Mouse (Mus musculus): ENCODE measurements around the gene Rps27l. TPM values are rescaled to one million over a fixed set of nuclear protein-coding genes. Genes with fewer than 3 reads are reported as not detected.
A peak's percentile ranks its signal among the peaks of the same experiment; 100 is the strongest.
"Not testable (repeated sequence)": the region's sequence is repeated elsewhere in the genome, so short reads cannot be mapped to it uniquely, and the experiment has no call there.

Rps27l gene
- 626 and 705 TPM in 2 replicates for polyA plus RNA-seq (2016; fragmentation: Nextera tagmentation; extraction: Ambion mirVana)

- under 1% methylated on average over 77 of the region's 77 CpGs for WGBS
- Histone ChIP-seq H3K36me3 (peaks cover 15% of the 10 kb centered on the region), H3K27ac (peak within 1 kb of the TSS; percentile 95), H3K9me3 (no peaks in the 10 kb centered on the region), H3K4me3 (peak within 1 kb of the TSS; percentile 92), H3K27me3 (ENCODE audit: insufficient read depth, poor library complexity, severe bottlenecking) (no peaks in the 10 kb centered on the region), H3K4me1 (0 out of 2 replicates have a peak, but pooled peaks cover 6% of the 10 kb centered on the region)
- DNase-seq (ENCODE audit: low spot score), result peak; percentile 97
Measured at GRCm38 (mm10) chr9:66945647-66946641, at the start of gene Rps27l. TSS of gene Rps27l (plus strand) at chr9:66946086.

- no peak for DNase-seq (ENCODE audit: low spot score)
- Histone ChIP-seq H3K4me3 (no peak overlapping the region), H3K4me1 (peaks cover 27% of the 10 kb centered on the region), H3K36me3 (peaks cover 3% of the 10 kb centered on the region; the same call in 1 of the 2 replicates), H3K9me3 (no peaks in the 10 kb centered on the region), H3K27me3 (ENCODE audit: insufficient read depth, poor library complexity, severe bottlenecking) (no peaks in the 10 kb centered on the region), H3K27ac (no peak overlapping the region)
- 65% methylated on average over 6 of the region's 6 CpGs for WGBS
Measured at GRCm38 (mm10) chr9:66896951-66897350, 48.9 kb upstream of the Rps27l start.

GRCm38 (mm10) chr9:66897851-66898250 is 48.0 kb upstream of the Rps27l start:
- WGBS, result 64% methylated on average over 6 of the region's 6 CpGs
- Histone ChIP-seq H3K36me3 (peaks cover 3% of the 10 kb centered on the region; the same call in 1 of the 2 replicates), H3K27me3 (ENCODE audit: insufficient read depth, poor library complexity, severe bottlenecking) (no peaks in the 10 kb centered on the region), H3K4me3 (no peak overlapping the region), H3K4me1 (peaks cover 27% of the 10 kb centered on the region), H3K9me3 (no peaks in the 10 kb centered on the region), H3K27ac (no peak overlapping the region)
- no peak for DNase-seq (ENCODE audit: low spot score)

GRCm38 (mm10) chr9:66899072-66899471 is 46.8 kb upstream of the Rps27l start:
- Histone ChIP-seq H3K27ac (0 out of 2 replicates have a peak overlapping the region, but pooled peaks have one; percentile 10), H3K4me1 (peaks cover 27% of the 10 kb centered on the region), H3K9me3 (no peaks in the 10 kb centered on the region), H3K36me3 (peaks cover 3% of the 10 kb centered on the region; the same call in 1 of the 2 replicates), H3K27me3 (ENCODE audit: insufficient read depth, poor library complexity, severe bottlenecking) (no peaks in the 10 kb centered on the region), H3K4me3 (no peak overlapping the region)
- DNase-seq (ENCODE audit: low spot score), result no peak
- 79% methylated on average over 2 of the region's 2 CpGs for WGBS

- H3K9me3 ChIP-seq, result no peaks in the 10 kb centered on the region
- H3K36me3 ChIP-seq, result peaks cover 3% of the 10 kb centered on the region; the same call in 1 of the 2 replicates
- 0 out of 2 replicates have a peak overlapping the region, but pooled peaks have one; percentile 10 for H3K27ac ChIP-seq
- no peaks in the 10 kb centered on the region for H3K27me3 ChIP-seq (ENCODE audit: insufficient read depth, poor library complexity, severe bottlenecking)
- peaks cover 27% of the 10 kb centered on the region for H3K4me1 ChIP-seq
- WGBS, result 81% methylated on average over 4 of the region's 4 CpGs
- no peak for DNase-seq (ENCODE audit: low spot score)
- H3K4me3 ChIP-seq, result no peak overlapping the region
Measured at GRCm38 (mm10) chr9:66899526-66899925, 46.4 kb upstream of the Rps27l start.

- no peak overlapping the region for H3K27ac ChIP-seq
- no peaks in the 10 kb centered on the region for H3K9me3 ChIP-seq
- no peak for DNase-seq (ENCODE audit: low spot score)
Measured at GRCm38 (mm10) chr9:66905990-66906389, 39.9 kb upstream of the Rps27l start.

GRCm38 (mm10) chr9:66907126-66907525 is 38.8 kb upstream of the Rps27l start:
- Histone ChIP-seq H3K4me3 (no peak overlapping the region), H3K36me3 (no peaks in the 10 kb centered on the region), H3K9me3 (no peaks in the 10 kb centered on the region), H3K27me3 (ENCODE audit: insufficient read depth, poor library complexity, severe bottlenecking) (no peaks in the 10 kb centered on the region), H3K27ac (no peak overlapping the region), H3K4me1 (peaks cover 25% of the 10 kb centered on the region)
- DNase-seq (ENCODE audit: low spot score), result no peak
- 91% methylated on average over 8 of the region's 8 CpGs for WGBS

More at GRCm38 (mm10) chr9:66905990-66906389, 39.9 kb upstream of the Rps27l start:
- H3K36me3 ChIP-seq, result peaks cover 3% of the 10 kb centered on the region; the same call in 1 of the 2 replicates
- peaks cover 25% of the 10 kb centered on the region for H3K4me1 ChIP-seq
- no peak overlapping the region for H3K4me3 ChIP-seq
- no peaks in the 10 kb centered on the region for H3K27me3 ChIP-seq (ENCODE audit: insufficient read depth, poor library complexity, severe bottlenecking)
- WGBS, result 83% methylated on average over 9 of the region's 9 CpGs

GRCm38 (mm10) chr9:66907746-66908397 is 38.0 kb upstream of the Rps27l start:
- H3K9me3 ChIP-seq, result no peaks in the 10 kb centered on the region
- H3K4me1 ChIP-seq, result peaks cover 25% of the 10 kb centered on the region
- H3K27ac ChIP-seq, result no peak overlapping the region
- H3K36me3 ChIP-seq, result peaks cover 2% of the 10 kb centered on the region; the same call in 1 of the 2 replicates
- no peak for DNase-seq (ENCODE audit: low spot score)
- H3K27me3 ChIP-seq (ENCODE audit: insufficient read depth, poor library complexity, severe bottlenecking), result no peaks in the 10 kb centered on the region
- 82% methylated on average over 5 of the region's 5 CpGs for WGBS
- no peak overlapping the region for H3K4me3 ChIP-seq

GRCm38 (mm10) chr9:66909922-66910321 is 36.0 kb upstream of the Rps27l start:
- WGBS, result 76% methylated on average over 7 of the region's 7 CpGs
- Histone ChIP-seq H3K27ac (no peak overlapping the region), H3K4me1 (peaks cover 28% of the 10 kb centered on the region), H3K36me3 (peaks cover 4% of the 10 kb centered on the region; the same call in 1 of the 2 replicates), H3K4me3 (no peak overlapping the region), H3K27me3 (ENCODE audit: insufficient read depth, poor library complexity, severe bottlenecking) (no peaks in the 10 kb centered on the region), H3K9me3 (no peaks in the 10 kb centered on the region)
- DNase-seq (ENCODE audit: low spot score), result no peak

GRCm38 (mm10) chr9:66910677-66911076 is 35.2 kb upstream of the Rps27l start:
- Histone ChIP-seq H3K9me3 (no peaks in the 10 kb centered on the region), H3K4me3 (no peak overlapping the region), H3K27ac (no peak overlapping the region), H3K36me3 (peaks cover 4% of the 10 kb centered on the region; the same call in 1 of the 2 replicates), H3K4me1 (peaks cover 35% of the 10 kb centered on the region), H3K27me3 (ENCODE audit: insufficient read depth, poor library complexity, severe bottlenecking) (no peaks in the 10 kb centered on the region)
- no peak for DNase-seq (ENCODE audit: low spot score)
- 91% methylated on average over 5 of the region's 5 CpGs for WGBS

GRCm38 (mm10) chr9:66912304-66912703 is 33.6 kb upstream of the Rps27l start:
- no peak for DNase-seq (ENCODE audit: low spot score)
- Histone ChIP-seq H3K36me3 (peaks cover 4% of the 10 kb centered on the region; the same call in 1 of the 2 replicates), H3K4me1 (peaks cover 34% of the 10 kb centered on the region), H3K27me3 (ENCODE audit: insufficient read depth, poor library complexity, severe bottlenecking) (no peaks in the 10 kb centered on the region), H3K9me3 (no peaks in the 10 kb centered on the region), H3K27ac (no peak overlapping the region), H3K4me3 (no peak overlapping the region)

GRCm38 (mm10) chr9:66913254-66913934 is 32.5 kb upstream of the Rps27l start:
- H3K27ac ChIP-seq; DNase-seq (ENCODE audit: low spot score); H3K36me3 ChIP-seq; H3K27me3 ChIP-seq (ENCODE audit: insufficient read depth, poor library complexity, severe bottlenecking); H3K4me3 ChIP-seq; H3K9me3 ChIP-seq: not testable (repeated sequence)
- H3K4me1 ChIP-seq, result peaks cover 40% of the 10 kb centered on the region
- WGBS, result 76% methylated on average over 5 of the region's 5 CpGs

Data from heart, embryonic 10.5 days (tissue).